Mouse (Mus musculus): Measurements from ENCODE around the gene Ndel1.

DNA sequence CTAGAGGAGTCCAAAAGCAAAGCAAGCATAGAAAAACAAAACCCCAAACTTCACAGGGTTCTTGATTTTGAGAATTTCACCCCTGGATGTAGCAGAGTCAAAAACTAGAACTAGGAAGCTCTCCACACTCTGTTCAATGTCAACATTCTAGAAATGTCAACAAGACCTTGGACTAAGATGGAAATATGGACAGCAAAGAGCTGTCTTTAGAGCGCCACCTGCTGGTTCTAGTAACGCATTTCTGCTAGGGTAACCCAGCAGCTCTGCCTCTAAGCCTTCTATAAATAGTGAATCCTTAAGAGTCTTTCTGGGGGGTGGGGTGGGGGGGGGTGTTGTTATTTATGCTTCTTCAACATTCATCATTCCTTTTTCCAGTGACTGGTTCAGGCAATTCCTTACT lies 3.2 kb upstream of the Ndel1 start:
- peak; percentile 89 for TF ChIP-seq CTCF (IDR thresholded peaks at IDR 0.05; ENCODE audit: low read depth)
- TF ChIP-seq EP300 (optimal IDR thresholded peaks at IDR 0.05) = no peak
